Mouse (Mus musculus): ENCODE results near the gene Elavl4.

The Elavl4 gene

DNA sequence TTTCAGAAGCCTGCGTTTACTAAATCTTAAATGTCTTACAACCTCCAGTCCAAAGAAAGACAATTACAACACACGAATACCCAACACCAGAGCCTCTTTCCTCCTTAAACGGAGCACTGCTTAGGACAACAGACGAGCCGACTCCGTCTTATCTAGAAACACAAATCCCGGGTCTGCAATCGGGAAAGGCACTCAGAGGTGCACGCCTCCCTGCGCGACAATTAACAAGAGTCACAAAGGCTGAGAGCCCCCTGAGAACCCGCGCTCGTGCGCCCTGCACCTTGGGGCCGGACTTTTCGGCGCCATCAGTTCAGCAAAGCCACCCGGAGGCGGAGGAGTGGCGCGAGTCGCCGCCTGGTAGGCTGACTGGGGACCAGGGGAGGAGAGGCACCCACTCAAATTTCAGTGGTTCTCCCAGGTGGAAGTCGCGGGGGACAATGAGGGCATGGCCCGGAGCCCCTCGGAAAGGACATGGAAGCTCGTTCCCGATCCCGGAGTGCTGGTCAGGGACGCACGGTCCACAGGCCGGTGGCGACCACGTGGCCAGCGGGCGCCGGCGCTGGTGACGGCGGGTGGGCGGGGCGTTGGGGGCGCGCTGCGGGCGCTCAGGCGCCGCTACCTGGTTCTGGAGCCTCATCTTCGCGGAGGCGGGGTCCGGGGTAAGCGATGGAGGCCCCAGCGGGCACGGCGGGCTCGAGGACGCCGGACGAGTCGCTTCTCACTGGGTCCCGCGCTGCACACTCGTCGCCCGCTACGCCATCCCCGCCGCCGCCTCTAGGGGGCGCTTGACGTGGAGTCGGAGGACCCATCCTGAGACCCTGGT is at the start of gene Elavl4:
Elavl4 (minus strand) TSS at position 732 of the 823 bp plus-strand sequence.
- peak; percentile 74 for DNase-seq (ENCODE audit: low spot score)

DNA sequence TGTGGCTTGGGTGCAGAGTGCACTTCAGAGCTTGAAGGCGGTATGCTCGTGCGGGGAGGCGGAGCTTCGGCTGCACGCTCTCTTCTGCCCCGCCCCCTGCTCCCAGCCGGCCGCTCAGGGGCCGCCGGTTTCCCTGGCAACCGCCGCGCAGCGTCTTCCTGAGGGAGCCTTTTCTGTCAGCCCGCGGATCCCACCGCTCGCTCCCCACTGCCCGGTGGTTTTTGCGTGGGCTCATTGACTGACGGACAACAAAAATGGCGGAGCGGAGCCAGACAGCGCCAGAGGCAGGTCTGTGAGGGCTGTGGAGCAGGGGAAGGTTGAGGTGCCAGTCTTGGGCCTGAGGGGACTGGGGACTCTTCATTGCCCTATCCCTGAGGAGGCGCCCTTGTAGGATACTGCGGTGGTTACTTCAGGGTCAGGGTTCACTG is 45.9 kb upstream of the Elavl4 start, which contains the start of gene Agbl4:
Agbl4 (plus strand) TSS at position 44 of the 428 bp plus-strand sequence.
- DNase-seq (ENCODE audit: low spot score) = peak; percentile 70

DNA sequence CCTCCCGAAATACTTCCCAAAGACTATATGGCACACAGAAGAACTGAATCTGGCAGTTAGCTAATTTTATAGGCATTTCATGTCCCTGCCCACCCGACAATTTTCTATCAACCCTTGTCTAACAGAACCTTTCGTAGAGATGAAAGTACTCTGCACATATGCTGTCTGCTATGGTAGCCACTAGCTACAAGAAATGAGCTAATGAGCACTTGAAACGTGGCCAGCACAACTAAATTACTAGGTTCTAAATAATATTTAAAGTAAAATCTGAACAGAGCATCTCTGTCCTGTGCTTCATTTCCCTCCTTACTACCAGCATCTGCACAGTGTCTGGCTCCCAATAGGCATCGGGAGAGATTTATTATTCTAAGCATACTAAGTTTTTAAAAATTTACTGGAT is 44.5 kb upstream of the Elavl4 start:
- DNase-seq (ENCODE audit: low spot score) = no peak

DNA sequence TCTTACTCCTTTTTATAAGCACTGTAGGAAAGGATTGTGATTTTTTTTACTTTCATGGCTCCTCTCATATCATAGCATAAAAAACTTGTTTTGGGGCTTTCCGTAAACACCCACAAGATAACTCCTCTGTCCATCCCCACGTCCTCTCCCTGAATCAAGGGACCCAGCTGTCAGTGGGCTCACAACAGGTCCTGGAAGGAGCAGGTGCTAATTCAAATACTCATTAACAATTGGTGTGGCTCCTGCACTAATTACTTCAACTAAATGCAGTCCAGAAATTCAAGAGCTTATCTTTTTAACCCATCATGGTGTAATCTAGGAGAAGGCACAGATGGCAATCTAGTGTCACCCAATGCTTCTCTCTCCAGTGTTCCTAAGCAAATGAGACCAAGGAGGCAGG is 8.9 kb upstream of the Elavl4 start:
- no peak for DNase-seq (ENCODE audit: low spot score)

DNA sequence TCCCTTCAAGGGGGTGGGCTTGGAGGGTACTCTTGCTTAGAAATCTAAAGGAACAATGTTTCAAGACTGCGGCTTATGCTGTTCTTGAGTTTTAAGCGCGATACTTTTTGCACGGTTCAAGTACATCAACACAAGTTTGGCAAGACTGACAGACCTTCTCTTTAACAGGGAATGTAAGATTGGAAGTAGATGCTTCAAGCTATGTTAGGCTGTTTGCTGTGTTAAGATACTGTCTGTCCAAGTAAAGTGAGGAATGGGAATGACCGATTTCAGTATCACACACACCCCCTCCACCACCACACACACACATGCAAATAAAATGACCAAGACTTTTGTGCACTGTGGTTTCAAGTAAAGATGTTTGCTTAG is 276 bp upstream of the Elavl4 start:
- no peak for DNase-seq (ENCODE audit: low spot score)

DNA sequence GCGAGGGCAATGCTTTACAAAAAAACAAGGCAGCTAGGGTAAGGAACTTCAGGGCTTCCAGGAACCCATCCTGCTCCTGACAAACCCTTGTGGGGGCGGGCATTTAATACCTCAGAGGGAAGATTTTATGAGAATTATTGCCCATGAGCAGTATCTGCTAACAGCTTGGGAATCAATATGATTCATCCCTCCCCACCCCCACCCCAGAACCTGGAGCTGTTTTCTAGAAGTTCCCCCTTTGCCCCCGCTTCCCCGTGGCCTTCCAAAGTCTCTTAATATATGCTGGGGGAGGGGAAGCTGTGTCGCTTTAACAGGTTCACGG is 892 bp downstream of the Elavl4 start:
- no peak for DNase-seq (ENCODE audit: low spot score)

DNA sequence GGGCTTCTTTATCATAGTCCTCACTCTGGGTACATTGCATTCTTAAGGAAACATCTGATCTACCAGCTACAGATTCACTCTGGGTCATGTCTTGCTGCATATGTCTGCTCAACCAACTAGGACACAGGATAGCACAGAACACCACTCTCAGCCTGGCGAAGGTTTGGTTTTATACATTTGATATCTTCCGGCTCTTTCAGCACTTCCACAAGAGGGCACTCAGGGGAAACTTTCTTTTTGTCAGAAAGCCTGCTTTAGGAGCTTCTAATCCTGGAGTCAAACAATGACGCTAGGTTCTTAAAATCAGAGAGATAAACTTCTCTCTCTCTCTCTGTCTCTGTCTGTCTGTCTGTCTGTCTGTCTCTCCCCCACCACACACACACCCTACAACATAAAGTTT is 27.8 kb downstream of the Elavl4 start:
- DNase-seq (ENCODE audit: low spot score) = peak; percentile 38

DNA sequence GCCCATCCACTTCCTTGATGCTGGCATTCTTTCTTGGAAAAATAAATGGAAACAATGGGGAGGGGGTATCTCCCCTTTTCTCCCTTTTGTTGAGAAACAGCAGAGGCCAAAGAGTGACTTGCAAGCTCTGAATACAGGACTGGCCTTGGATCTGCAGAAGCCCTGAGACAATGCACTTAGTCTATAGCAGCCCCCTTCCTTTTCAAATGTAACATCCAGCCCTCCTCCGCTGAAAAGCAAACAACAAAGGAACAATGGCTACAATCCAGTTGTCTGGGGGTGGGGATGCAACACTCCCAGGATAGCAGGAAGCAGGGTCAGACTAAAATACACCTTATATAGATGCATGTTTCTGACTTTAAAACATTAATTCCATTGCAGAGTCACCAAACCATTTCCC is 39.6 kb downstream of the Elavl4 start:
- no peak for DNase-seq (ENCODE audit: low spot score)

DNA sequence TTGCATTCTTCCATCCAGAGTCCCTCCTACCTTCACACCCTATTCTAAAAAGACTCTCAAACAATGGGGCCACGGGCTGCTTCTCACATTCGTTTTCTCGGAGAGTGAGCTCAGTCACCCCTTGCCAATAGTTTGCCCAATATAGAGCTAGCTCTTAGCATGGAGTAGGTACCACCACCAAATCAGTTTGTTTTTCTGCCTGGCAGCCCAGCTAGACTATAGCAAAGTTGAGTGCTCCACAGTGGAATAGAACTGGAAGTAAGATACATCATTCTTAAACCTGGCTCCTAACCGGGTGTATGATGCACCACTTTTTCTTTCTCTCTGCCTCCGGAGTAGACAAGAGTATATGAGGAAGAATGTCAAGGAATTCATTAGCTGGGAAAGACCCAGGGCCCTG is 44.7 kb downstream of the Elavl4 start:
- no peak for DNase-seq (ENCODE audit: low spot score)

DNA sequence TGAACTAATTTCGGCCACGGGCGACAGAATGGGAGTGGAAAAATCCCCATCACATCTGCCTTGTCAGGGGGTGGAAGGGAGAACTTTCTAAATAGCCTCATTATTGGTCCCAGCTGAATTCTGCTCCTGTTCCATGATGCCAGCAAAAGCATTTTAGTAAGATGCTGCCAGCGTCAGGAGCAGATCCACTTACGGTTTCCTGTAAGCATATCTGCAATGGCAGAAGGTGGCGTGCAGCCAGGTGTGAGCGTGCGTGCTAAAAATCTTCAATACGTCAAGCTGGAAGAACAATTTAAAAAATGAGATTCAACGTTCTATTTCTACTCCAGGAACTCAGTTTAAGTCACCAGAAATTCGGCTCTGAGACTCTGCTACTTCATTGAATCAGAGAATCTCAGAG is 45.1 kb downstream of the Elavl4 start:
- peak; percentile 17 for DNase-seq (ENCODE audit: low spot score)

DNA sequence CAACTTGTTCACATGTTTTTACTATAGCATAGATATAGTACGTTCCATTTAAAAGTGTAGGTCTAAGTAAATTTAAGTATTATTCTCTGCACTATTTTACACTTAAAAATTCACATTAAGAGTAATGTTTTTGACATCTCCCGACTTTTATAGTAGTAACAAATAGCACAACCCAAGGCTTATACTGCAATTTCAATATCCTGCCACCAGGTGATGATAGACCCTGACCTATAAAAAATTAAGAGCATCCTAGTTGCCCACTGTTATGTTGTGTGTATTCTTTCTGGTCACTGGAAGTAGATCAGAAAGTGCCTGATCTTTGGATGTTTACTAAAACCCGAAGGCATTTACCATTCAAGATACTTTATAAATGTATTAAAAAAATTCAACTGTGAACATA is 55.9 kb downstream of the Elavl4 start:
- DNase-seq (ENCODE audit: low spot score) = no peak

DNA sequence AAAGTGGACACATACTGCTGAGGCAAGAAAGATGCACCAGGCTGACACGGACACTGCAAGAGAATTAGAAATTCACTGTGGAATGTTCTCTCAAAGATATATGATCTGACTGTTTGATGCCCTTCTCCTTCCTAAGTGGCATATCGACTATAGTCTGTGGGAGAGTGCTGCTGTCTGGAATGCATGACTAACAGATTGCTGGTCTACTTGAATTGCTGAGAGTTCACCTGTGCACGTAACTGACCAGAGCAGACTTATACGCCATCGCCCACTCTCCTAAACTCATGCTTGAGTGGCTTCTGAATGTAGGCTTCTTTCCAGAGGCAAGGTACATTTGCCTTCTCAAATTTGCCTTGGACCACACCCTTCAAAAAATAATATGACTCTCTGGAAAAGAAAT is 58.5 kb downstream of the Elavl4 start:
- no peak for DNase-seq (ENCODE audit: low spot score)

DNA sequence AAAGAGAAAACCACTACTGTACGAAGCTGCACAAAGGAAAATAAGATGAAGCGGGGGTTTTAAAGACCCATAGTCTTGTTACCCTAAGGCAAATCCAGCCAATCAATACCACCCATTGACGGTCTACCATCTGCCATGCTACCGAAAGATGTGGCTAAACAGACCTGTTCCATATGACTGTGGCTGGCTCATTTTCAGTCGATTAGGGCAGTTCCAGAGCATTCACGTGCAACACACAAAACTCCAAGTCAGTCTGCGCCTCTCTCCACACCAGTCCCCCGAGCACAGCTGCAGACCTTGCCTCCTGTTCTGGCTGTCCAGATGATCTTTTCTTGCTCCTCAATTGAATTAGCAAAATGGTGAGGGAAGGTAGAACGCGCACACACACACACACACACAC is 59.2 kb downstream of the Elavl4 start:
- DNase-seq (ENCODE audit: low spot score) = no peak

DNA sequence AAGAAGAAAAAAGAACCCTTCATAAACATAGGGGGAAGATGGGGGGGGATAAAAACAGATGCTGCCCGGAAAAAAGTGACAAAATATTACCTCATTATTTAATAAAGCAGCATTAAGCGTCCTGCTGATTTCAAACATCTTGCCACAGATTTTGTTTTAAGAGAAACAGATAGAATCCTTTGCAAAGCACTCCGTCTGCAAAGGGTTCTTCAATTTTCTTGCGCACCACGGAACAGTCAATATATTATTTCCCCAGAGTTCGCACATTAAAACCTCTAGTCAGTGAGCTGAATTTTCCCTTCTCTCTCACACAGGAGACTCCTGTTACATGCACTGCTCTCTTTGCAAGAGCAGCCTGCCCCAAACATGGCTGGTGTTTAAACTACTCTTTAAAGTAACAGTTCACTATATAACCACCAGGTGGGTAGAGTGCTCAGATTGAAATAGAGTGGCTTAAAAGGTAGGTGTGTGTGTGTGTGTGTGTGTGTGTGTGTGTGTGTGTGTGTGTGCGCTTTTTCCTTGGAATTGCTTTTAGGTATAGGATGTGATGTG is 61.1 kb downstream of the Elavl4 start:
- DNase-seq (ENCODE audit: low spot score) = peak; percentile 20

DNA sequence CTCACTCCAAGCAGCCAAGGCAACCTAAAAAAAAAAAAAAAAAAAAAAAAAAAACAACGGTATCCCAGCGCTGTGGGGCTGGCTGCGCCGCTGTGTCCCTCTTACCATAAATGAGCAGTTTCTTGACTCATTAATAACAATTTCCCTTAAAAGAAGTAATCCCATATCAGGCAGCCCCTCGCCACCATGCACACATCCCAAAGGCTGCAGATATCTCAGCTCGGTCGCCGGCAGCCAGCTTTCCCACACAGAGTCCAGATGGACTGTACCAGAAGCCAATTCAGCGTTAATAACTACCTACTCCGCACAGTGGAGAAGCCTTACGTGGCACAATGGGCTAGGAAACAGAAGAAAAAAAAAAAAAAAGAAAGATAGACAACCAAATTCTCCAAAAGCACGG is 61.7 kb downstream of the Elavl4 start:
- DNase-seq (ENCODE audit: low spot score) = no peak

DNA sequence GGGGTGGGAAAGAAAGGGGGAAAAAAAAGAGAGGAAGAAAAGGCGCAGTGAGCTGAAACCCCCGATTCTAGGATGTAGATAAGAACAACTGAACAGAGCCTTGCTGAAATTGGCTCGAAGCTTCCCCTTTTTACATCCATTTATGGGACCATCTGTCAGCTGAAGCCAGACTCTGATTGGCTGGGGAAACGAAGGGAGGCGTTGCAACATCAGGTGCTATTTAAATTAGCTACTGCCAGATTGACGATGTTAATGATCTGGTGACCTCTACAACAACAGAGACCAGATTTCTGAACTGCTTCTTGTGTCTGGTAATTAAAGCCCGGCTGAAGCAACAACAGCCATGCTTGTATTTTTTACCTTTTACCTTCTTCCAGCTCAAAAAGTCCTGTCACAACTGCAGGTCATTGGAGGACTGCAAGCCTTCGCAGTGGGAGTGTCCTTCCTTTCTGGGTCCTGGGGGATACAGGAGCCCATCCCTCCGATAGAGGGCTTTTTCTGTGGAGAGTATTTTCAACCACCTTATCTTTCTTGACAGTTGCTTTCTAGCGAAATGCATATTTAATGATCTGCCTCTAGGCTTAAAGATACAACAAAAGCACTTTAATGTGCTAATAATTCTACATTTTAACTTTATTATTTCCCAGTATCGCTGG is 64.2 kb downstream of the Elavl4 start:
- peak; percentile 59 for DNase-seq (ENCODE audit: low spot score)

DNA sequence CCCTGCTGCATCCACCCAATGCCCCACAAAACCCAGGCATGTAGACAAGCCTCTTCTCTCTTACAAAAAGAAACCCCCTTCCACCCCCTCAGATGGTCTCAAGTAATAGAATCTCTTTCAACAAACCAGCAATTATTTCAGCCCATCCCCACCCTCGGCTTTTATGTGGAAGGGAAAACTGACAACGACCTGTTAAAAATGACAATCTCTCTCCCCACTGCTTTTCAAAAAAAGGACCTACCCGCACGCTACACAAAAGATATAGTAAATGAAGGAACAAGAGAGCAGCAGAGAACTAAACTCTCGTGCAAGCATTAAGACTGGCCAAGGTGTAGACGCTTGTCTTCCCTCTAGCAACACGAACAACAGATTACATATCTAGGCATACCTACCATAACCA is 64.9 kb downstream of the Elavl4 start:
- no peak for DNase-seq (ENCODE audit: low spot score)

DNA sequence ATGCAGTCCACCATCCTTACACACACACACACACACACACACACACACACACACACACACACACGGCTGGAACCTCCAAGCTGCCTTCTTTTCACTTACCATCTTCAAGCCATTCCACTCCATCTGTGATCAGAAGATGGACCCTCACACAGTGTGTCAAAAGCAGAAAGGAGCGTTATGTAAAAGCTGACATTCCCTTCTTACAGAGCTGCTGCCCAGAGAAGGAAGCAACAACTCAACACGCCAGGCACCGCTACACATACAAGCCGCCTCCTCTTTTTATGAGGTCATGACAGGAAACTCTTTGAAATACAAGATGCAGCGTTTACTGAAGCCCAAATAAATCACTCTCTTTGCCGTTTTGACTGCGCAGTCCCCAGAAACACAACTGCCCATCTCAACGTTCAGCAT is 65.3 kb downstream of the Elavl4 start:
- peak; percentile 36 for DNase-seq (ENCODE audit: low spot score)

DNA sequence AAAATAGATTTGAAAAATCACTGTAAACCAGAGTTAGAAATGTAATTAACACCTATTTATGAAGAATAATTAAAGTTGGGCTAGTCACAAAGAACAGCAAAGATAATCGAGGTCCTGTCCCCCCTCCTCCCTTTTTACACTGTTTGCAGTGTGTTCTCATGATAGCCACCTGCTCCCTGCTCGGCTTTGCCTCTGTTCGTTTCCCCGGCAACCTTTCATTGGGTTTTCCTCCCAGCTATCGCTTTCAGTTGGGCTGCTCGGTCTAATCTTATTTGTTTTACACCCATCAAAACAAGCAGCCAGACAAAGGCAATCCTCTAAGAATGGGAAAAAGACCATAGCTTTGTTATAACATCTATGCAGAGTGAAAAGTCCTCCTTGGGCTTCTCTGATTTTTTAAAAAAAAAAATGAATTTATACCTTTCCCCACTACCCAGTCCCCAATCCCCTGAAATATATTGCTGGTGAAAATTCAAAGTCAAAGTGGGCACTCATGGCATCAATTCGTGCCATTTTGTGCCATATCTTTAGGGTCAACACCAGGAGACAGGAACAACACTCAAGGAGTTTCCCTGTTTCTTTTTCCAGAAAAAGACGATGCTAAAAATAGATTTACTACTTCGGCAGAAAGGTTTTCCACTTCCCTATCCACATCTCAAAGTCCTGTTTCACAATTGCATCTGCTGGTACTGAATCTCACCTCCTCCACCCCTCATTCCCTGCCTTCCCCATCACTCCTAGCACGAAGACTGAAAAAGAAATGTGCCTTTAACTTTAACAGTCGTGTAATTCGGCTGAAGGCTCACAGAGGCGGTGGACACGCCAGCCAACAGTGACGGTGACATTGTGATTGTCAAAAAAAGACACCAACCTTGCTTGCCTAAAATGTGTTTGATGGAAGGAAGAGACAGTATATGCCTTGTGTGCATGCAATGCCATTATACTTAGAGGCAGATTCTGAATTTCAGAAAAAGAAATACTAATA is 66.1 kb downstream of the Elavl4 start:
- peak; percentile 25 for DNase-seq (ENCODE audit: low spot score)

DNA sequence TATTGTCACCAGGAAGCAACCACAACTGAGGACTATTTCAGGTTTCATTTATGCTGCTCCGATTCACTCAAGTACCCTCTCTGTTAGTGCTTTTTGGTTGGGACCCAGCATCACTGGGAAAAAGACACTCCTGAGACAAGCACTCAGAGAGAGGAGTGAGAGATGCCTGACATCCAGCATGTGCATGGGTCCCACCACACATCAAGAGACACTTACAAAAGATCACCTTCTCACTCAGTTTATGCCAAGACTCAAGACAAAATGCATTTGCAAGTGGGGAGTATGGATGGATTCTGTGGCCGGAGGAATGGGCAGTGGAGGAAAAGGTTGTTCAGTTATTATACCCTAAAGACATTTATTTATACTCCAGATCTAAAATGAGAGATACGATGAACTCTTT is 67.3 kb downstream of the Elavl4 start:
- DNase-seq (ENCODE audit: low spot score) = no peak

DNA sequence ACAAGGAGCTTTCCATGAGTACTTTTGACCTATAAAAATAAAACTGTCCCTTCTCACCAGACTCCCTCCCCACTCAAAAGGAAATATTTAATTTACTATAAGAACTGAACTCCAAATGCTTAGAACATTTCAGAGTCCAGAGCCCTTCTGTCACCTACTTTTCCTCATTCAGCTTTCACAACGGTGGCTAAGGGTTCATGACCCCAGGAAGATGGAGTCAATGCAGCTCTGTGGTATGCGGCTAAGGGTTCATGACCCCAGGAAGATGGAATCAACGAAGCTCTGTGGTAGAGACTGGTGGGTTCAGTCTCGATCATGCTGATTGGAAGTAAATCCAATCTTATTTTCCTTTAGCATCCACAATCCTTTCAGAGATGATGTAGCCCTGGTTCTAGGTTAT is 81.7 kb downstream of the Elavl4 start:
- no peak for DNase-seq (ENCODE audit: low spot score)

Data from layer of hippocampus, adult 11-12 months (tissue).